Mouse (Mus musculus) brain, embryonic 18.5 days (tissue): Measurements from ENCODE around the gene Cntrl.

Experiments used
- DNase-seq: peaks from one replicate; pipeline ENCODE4 v3.0.0-alpha.2; 2012; ENCODE audit warnings: low read depth, low spot score

Cntrl gene

GRCm38 (mm10) chr2:35109141-35109923 lies at the start of gene Cntrl:
TSS of gene Cntrl (plus strand) at chr2:35109492.
- peak; percentile 73 for DNase-seq

- no peak for DNase-seq
These were observed 49.0 kb upstream of the Cntrl start for GRCm38 (mm10) chr2:35060256-35060655.

DNA sequence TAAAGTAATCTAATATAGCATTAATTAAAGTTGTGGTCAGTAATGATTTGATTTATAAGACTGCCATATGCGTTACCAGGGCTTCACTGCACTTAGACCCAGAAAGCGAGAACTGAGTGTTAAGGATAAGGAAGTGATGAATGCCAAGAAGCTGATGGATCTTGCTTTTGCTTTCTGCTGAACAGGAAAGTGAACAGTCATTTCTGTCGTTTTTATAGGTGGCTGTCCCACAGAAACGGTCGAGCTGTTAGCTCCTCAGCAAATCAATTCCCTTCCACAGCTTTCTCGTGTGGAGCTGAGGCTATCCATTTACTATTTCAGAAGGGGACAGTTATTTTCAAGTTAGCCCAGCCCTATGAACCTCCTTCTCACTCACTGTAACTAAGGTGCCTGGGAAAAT lies 48.4 kb upstream of the Cntrl start:
- no peak for DNase-seq

DNA sequence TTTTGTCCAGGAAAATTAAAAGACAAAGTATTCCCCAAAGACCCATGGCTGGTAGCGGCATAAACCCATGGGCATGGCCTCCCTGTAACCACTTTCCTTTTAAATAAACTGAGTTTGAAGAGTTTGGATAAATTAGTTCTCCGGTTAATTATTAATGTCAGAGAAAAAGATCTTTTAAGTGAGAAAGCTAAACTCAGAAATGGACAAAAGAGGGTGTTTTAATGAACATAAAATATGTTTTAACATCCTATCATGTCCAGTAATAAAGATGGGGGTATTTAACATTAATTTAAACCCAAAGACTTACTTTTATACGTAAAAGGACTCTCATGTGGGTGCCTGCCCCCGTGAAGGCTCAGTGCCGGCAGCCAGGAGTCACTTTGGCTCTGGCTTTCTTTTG lies 48.0 kb upstream of the Cntrl start, which contains the start of gene Hc:
Gene Hc (minus strand): TSS at position 101 of the 400 bp plus-strand sequence.
- no peak for DNase-seq

- no peak for DNase-seq
These were observed 45.8 kb upstream of the Cntrl start for GRCm38 (mm10) chr2:35063333-35064030.

DNA sequence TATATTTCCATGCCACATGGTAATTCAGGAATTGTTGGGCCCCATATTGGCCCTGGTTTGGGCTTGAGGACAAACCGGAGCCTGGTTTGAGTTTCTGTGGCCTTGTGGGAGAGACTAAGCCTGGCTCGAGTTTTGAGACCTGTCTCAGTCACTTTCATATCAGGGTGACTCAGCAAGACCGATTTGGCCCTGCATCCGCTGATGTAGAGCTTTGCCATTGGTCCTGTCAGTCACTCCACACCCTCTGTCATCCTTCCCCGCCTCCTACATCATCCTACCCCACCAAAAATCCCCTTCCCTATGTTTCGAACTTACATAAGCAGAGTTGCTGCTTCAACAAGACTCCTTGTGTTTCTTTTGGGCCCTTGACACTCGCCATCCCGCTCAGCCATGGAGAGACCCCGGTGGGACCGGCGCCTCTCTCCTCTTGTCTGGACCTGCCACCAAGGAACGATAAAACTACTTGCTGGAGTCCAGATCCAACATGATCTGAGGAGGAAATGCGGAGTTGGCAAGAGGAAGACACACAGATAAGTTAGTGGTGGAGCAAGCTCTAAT lies 42.7 kb upstream of the Cntrl start:
- no peak for DNase-seq

DNA sequence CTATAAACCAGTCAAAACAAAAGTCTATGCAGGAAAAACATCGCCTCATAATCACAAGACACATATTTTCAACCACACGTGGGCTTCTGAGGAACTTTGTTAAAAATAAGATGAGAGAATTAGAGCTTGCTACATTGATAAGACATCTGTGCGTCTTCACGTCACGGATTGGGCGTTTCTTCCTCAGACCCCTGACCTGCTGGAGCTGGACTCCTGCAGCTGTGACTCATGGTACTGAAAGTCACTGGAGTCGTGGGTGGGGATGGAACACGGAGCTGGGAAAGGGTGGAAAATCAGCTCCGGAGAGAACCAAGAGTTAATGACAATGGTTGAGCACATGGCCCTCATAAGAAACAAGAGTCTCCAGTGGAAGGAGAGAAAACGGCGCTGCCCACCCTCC lies 42.2 kb upstream of the Cntrl start:
- DNase-seq = no peak

- no peak for DNase-seq
These were observed 40.2 kb upstream of the Cntrl start for GRCm38 (mm10) chr2:35069124-35069523.

- DNase-seq = no peak
These were observed 39.0 kb upstream of the Cntrl start for GRCm38 (mm10) chr2:35070275-35070674.

- DNase-seq = no peak
These were observed 36.7 kb upstream of the Cntrl start for GRCm38 (mm10) chr2:35072547-35072946.

DNA sequence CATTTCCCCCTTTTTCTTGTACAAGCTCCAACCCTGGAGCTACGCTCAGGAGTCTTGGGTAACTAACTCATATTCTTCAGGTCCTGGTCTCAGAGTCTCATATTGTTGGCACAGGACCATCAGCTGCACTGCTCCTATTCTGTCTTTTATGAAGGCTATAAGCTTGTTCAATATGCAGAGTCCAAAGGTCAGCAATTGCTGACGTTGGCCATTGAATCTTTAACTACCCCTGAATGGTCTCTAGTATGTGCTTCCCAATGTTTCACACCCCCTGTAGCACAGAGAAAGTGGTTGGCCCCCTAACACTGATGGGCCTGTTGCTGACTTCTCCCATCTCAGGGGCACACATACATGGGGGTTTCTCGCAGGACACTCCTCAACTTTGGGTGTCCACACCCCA lies 35.0 kb upstream of the Cntrl start:
- DNase-seq = no peak

GRCm38 (mm10) chr2:35079166-35079565 lies 30.1 kb upstream of the Cntrl start:
- DNase-seq = no peak

DNA sequence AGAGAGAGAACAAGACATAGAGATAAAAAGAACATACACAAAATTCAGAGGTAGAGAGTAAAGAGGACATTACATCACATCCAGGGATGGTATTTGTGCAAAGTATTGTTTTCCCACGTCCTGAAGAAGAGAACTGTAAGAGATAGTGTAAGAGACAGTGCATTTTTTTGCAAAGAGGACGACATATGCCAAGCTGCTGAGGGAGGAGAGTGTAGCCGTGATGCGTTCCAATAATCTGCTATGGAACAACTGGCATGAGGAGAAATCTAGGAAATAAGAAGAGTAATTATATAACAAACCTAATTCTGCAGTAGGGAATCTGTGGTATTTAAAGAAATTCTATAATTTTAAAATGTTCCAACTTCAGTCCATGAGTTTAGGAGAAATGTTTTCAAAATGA lies 21.9 kb upstream of the Cntrl start:
- DNase-seq = no peak

GRCm38 (mm10) chr2:35100529-35100928 lies 8.8 kb upstream of the Cntrl start:
- DNase-seq = no peak

DNA sequence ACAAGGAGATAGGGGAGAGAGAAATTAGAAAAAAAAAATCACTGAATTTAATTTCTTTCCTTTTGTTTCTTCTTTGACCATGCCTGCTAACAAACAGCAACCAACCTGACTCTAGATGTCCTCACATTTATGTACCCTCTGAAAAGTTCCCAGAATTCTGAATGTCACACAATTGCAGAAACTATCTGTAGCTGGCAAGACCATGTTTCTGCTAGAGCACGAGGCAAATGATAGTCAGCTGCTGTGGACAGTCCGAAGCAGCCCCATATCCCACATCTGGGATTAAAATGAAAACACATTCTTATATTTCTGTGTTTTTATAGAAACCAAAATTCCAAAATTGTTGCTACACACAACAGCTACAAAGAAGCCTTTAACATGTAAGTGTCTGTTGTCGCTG lies 7.8 kb upstream of the Cntrl start, which contains the start of gene AI182371:
Gene AI182371 (minus strand): TSS at position 101 of the 400 bp plus-strand sequence.
- DNase-seq = no peak

DNA sequence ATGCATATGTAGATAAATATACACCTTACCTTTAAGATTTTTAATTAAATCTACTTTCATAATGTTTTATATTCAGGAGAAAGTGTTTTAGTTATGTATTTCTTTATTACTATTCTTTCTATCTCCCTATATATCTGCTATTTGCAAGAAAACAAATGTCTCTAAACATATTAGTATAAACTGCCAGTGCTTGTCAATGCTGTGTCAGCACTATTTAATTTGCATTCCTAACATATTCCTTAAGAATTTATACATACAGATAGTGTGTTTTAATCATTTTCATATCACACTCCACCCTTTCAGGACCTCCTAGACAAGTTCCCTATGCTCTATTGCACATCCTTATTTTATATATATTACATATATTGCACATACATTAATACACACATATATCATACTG lies 6.5 kb upstream of the Cntrl start:
- no peak for DNase-seq

DNA sequence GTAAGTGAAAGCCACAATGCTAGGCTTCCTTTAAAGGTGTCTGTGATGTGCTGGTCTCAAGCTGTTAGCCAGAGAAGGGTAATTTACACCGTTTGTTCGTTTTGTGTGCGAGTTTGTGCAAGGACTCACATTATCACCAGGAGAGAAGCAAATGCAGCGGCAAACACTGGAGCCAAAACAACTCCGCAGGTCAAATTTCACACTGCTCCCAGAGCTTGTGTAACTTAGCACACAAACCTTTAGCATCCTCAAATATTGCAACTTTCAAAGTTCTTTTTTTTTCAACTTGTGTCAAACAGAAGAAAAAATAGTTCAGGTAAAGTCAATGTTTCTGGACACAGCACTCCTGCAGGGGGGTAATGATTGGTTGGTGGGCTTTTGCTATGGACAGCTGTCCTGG lies 5.7 kb upstream of the Cntrl start:
- DNase-seq = no peak

GRCm38 (mm10) chr2:35104843-35105242 lies 4.4 kb upstream of the Cntrl start:
- no peak for DNase-seq

- no peak for DNase-seq
These were observed 1.2 kb upstream of the Cntrl start for GRCm38 (mm10) chr2:35107984-35108635.

GRCm38 (mm10) chr2:35108712-35109111 lies 580 bp upstream of the Cntrl start:
- peak; percentile 45 for DNase-seq

DNA sequence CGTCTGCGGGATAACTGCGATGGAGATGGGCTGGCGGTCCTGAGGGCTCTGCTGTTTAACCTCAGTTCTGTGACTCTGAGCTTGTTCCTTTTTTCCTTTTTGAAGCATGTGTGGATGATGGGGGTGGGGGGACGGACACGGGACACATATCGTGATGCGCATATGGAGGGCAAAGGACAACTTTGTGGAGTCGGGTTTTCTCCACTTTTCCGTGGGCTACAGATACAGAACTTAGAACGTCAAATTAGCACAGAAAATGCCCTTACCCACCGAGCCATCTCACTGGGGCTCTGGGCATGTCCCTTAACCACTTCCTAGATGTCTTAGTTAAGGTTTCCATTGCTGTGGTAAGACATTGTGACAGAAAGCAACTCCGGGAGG lies 622 bp downstream of the Cntrl start:
- DNase-seq = no peak

- DNase-seq = no peak
These were observed 1.2 kb downstream of the Cntrl start for GRCm38 (mm10) chr2:35110521-35110920.
